Mouse (Mus musculus): ENCODE data around the gene Ndufb5.
"Not testable (repeated sequence)": the region's sequence is repeated elsewhere in the genome, so short reads cannot be mapped to it uniquely, and the experiment has no call there.

The Ndufb5 gene

GRCm38 (mm10) chr3:32727861-32728260 is 8.9 kb upstream of the Ndufb5 start:
- DNase-seq (ENCODE audit: low read depth) = no peak

- DNase-seq (ENCODE audit: low read depth) = no peak
These were observed 424 bp downstream of the Ndufb5 start, which contains the start of gene Mrpl47 for GRCm38 (mm10) chr3:32737172-32737655. Mrpl47 (minus strand) TSS chr3:32737605.

DNA sequence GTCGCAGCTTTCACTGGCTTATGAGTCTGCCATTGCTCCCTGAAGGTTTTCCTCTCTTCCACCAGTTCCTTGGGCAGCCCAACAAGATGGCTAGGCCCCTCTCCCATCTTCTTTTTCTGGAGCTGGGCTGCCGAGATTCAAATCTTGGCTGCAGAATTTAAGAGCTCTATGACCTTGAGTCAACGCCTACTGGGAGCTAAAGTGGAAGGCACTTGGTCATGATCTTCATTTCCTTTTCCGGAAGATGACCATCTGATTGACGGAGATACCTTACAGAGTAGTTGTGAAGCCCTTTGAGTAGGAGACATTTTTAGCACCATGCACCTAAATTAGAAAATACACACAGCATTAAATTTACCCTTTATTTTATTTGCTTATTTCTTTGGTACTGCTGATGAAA is 1.8 kb downstream of the Ndufb5 start:
- DNase-seq (ENCODE audit: low read depth) = no peak

DNA sequence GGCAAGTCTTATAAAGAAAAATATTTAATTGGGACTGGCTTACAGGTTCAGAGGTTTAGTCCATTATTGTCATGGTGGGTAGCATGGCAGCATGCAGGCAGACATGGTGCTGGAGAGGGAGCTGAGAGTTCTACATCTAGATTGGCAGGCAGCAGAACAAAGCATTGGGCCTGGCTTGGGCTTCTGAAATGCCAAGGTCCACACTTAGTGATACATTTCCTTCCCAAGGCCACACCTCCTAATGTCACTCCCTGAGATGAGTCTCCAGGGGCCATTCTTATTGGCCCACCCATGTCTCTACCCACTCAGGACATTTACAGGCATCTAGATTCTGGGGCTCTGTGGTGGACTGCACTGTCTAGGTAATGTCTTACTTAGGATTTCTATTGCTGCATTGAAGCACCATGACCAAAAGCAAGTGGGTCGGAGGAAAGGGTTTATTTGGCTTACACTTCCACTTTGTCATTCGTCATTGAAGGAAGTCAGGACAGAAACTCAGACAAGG is 5.5 kb downstream of the Ndufb5 start:
- DNase-seq (ENCODE audit: low read depth) = no peak

GRCm38 (mm10) chr3:32745001-32745400 is 8.2 kb downstream of the Ndufb5 start:
- no peak for DNase-seq (ENCODE audit: low read depth)

DNA sequence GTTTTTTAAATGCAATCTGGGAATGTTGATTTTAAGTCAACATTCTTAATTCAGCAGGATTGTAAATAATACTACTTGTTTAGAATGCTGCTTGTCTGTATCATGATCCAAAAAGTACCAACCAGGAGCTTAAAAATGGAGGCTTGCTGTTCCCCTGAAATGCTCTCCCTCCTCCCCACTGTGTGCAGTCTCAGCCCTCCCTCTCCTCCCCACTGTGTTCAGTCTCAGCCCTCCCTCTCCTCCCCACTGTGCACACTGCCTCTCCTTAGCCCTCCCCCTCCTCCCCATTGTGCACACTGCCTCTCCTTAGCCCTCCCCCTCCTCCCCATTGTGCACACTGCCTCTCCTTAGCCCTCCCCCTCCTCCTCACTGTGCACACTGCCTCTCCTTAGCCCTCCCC is 8.6 kb downstream of the Ndufb5 start:
- DNase-seq (ENCODE audit: low read depth) = not testable (repeated sequence)

DNA sequence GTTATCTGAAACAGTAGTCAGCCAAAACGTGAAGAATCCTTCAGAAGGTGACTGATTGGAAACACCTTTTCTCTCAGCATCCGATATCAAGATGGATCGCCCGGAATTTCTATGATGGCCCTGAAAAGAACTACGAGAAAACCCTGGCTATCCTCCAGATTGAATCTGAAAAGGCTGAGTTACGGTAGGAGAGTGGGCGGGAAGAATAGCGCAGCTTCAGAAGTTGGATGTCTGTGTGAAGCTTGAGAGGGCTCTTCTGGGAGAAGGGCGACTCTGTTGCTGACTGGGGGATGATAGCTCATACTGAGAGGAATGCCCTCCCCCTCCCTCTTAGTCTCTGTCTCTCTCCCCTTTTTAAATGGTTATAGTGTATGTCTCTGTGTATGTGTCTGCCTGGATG is 11.6 kb downstream of the Ndufb5 start:
- no peak for DNase-seq (ENCODE audit: low read depth)

- no peak for DNase-seq (ENCODE audit: low read depth)
These were observed 13.2 kb downstream of the Ndufb5 start for GRCm38 (mm10) chr3:32749820-32750579.

DNA sequence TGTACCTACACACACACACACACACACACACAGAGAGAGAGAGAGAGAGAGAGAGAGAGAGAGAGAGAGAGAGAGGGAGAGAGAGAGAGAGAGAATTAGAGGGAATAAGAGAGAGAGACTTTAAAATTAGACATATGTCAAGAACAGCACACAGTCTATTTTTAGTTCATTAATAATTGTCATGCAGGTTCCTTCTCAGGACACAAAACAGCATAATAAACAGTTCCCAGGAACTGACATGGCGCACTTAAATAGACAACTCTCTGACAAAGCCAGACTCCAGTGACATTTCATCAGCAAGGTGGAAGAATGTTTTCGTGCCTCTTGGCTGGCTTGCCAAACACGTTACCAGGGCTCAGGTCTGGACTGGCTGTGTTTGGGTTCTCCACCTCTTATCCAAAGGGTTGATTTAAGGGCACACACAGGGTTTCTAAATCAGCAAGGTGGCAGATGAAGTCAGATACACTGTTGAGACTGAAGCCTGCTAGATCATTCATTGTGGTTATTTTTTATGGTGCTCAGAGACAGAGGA is 17.7 kb downstream of the Ndufb5 start:
- DNase-seq (ENCODE audit: low read depth) = no peak

- DNase-seq (ENCODE audit: low read depth) = no peak
These were observed 22.4 kb downstream of the Ndufb5 start for GRCm38 (mm10) chr3:32759212-32759611.

- DNase-seq (ENCODE audit: low read depth) = no peak
These were observed 26.2 kb downstream of the Ndufb5 start for GRCm38 (mm10) chr3:32762962-32763361.

- no peak for DNase-seq (ENCODE audit: low read depth)
These were observed 27.1 kb downstream of the Ndufb5 start for GRCm38 (mm10) chr3:32763902-32764301.

GRCm38 (mm10) chr3:32770781-32771180 is 34.0 kb downstream of the Ndufb5 start:
- DNase-seq (ENCODE audit: low read depth) = no peak
